Mouse (Mus musculus) liver, embryonic 16.5 days (tissue): ENCODE data around the gene Sin3a. TPM values are rescaled to one million over a fixed set of nuclear protein-coding genes. Genes with fewer than 3 reads are reported as not detected.

ENCODE experiments used
- ATAC-seq: fragments of 200-750 bp; cut with Nextera tagmentation; 2 replicates; pipeline ENCODE4 v1.8.0; 2017; ENCODE audit warnings: low read depth, mild to moderate bottlenecking, moderate number of reproducible peaks, moderate library complexity
- H3K27ac ChIP-seq: fragments of 300-500 bp; sonication (generic); 2 replicates; pipeline ENCODE4 v1.5.1; 2014; ENCODE audit warnings: mild to moderate bottlenecking, low read length
- H3K27me3 ChIP-seq: fragments of 300-500 bp; sonication (generic); 2 replicates; pipeline ENCODE4 v1.6.1; 2014; ENCODE audit warnings: low read depth, low read length, mixed read lengths; ENCODE audit not compliant: control insufficient read depth, insufficient read depth
- H3K36me3 ChIP-seq: fragments of 300-500 bp; sonication (generic); 2 replicates; pipeline ENCODE4 v1.6.1; 2014; ENCODE audit warnings: mild to moderate bottlenecking; ENCODE audit not compliant: control insufficient read depth, insufficient read depth
- H3K4me1 ChIP-seq: fragments of 300-500 bp; sonication (generic); 2 replicates; pipeline ENCODE4 v1.6.1; 2014; ENCODE audit warnings: low read depth, low read length, mixed read lengths; ENCODE audit not compliant: control insufficient read depth
- H3K4me2 ChIP-seq: fragments of 300-500 bp; sonication (generic); 2 replicates; pipeline ENCODE4 v1.6.1; 2014; ENCODE audit warnings: low read depth, low read length, mixed read lengths
- H3K4me3 ChIP-seq: fragments of 300-500 bp; sonication (generic); 2 replicates; pipeline ENCODE4 v1.5.1; 2014; ENCODE audit warnings: low read depth, mild to moderate bottlenecking, low read length
- H3K9ac ChIP-seq: fragments of 300-500 bp; sonication (generic); 2 replicates; pipeline ENCODE4 v1.6.1; 2014; ENCODE audit warnings: low read depth, low read length
- H3K9me3 ChIP-seq: fragments of 300-500 bp; sonication (generic); replicated peaks from 2 replicates; pipeline ENCODE4 v1.6.1; 2016; ENCODE audit warnings: low read length; ENCODE audit not compliant: control insufficient read depth
- WGBS: fragments of 180-500 bp; shearing (Covaris S2); extraction: QIAGEN DNeasy Blood & Tissue Kit; methylation state at CpG from one replicate; pipeline ENCODE4 v1.1.7; 2014; ENCODE audit not compliant: insufficient replicate concordance; 5-methylcytosine and 5-hydroxymethylcytosine counted together
- polyA plus RNA-seq: library from polyadenylated mRNA; unstranded; fragments of >200 nt; fragmentation: Nextera tagmentation; extraction: Ambion mirVana; gene quantifications from 2 replicates; pipeline ENCODE4 v1.2.1, GENCODE M21; 2015

The Sin3a gene
- polyA plus RNA-seq, 1 experiment from 2014 or later, result 14.5 TPM

DNA sequence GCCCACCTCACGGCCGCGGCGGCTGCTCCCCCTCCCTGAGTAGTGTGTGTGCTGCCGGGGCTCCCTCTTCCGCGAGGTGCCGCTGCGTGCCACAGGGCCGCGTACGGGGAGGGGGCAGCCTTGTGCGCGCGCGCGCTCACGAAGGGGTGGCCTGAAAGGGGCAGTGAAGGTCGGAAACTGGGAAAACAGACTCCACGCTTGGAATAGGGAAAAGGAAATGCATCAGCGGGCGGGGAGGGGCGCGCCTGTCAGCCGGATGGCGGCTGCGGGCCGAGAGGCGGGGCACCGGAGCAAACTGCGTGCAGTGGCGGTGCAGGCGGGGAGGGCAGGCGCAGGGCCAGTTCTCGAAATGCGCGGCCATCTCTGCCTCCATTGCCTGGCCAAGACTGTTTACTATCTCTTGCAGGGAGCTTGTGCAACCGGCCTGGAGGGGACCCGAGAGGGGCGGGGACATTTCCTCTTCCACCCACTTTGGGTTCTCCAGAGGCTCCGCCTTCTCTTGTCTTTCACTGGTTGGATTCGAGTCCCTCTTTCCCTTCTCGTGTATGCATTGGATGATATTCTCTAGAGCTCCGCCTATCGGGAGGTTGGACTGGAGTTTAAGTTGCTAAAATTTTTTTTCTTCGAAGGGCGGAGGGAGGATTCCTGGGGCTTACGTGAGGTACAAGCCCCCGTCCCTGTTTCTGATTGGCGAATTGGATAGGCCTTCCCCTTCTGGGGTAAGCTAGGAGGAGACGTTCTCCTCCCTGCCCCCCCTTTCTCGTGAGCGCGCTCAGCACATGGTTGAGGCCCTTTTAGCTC lies 1.3 kb downstream of the Sin3a start:
- peak overlapping the region; percentile 84 for H3K9ac ChIP-seq
- under 1% methylated on average over 53 of the region's 54 CpGs for WGBS
- H3K4me2 ChIP-seq, result peak overlapping the region; percentile 95
- peak; percentile 59 for ATAC-seq
- H3K27ac ChIP-seq, result peak overlapping the region; percentile 99
- H3K4me3 ChIP-seq, result peak overlapping the region; percentile 64
- H3K27me3 ChIP-seq, result no peaks in the 10 kb centered on the region
- no peaks in the 10 kb centered on the region for H3K9me3 ChIP-seq
- no peaks in the 10 kb centered on the region for H3K36me3 ChIP-seq
- peaks cover 52% of the 10 kb centered on the region for H3K4me1 ChIP-seq

DNA sequence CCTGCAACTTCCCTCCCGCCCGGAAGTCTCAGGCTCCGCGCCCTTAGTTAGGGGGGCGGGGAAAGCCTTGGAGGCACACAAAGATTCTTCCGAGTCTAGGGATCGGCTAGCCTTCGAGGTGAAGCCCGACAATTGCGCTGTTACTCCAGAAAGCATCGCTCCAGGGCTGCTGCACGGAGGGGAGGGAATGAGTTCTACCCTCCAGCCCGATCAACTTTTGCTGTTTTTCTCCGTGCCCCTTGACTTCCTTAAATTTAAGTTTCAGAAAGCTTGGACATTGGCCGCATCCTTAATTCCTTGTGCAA lies 1.9 kb downstream of the Sin3a start:
- Histone ChIP-seq H3K9ac (peak overlapping the region; percentile 70), H3K4me1 (peaks cover 51% of the 10 kb centered on the region), H3K9me3 (no peaks in the 10 kb centered on the region), H3K27me3 (no peaks in the 10 kb centered on the region), H3K4me2 (peak overlapping the region; percentile 95), H3K36me3 (no peaks in the 10 kb centered on the region), H3K4me3 (peak overlapping the region; percentile 64), H3K27ac (peak overlapping the region; percentile 99)
- under 1% methylated on average over 15 of the region's 15 CpGs for WGBS
- ATAC-seq, result no peak

- no peaks in the 10 kb centered on the region for H3K9me3 ChIP-seq
- peak overlapping the region; percentile 99 for H3K27ac ChIP-seq
- peak overlapping the region; percentile 70 for H3K9ac ChIP-seq
- no peaks in the 10 kb centered on the region for H3K27me3 ChIP-seq
- 3% methylated on average over 21 of the region's 21 CpGs for WGBS
- H3K36me3 ChIP-seq, result no peaks in the 10 kb centered on the region
- H3K4me1 ChIP-seq, result peaks cover 50% of the 10 kb centered on the region
- H3K4me3 ChIP-seq, result peak overlapping the region; percentile 64
- H3K4me2 ChIP-seq, result peak overlapping the region; percentile 95
- no peak for ATAC-seq
Observed at GRCm38 (mm10) chr9:57074171-57074821, 2.5 kb downstream of the Sin3a start.

- Histone ChIP-seq H3K9me3 (no peaks in the 10 kb centered on the region), H3K36me3 (no peaks in the 10 kb centered on the region), H3K4me3 (peak overlapping the region; percentile 64), H3K27ac (peak overlapping the region; percentile 99), H3K9ac (peak overlapping the region; percentile 70), H3K4me2 (peak overlapping the region; percentile 95), H3K4me1 (peaks cover 43% of the 10 kb centered on the region), H3K27me3 (no peaks in the 10 kb centered on the region)
- ATAC-seq, result no peak
- WGBS, result 8% methylated on average over 17 of the region's 17 CpGs
Observed at GRCm38 (mm10) chr9:57074822-57075603, 3.2 kb downstream of the Sin3a start.

DNA sequence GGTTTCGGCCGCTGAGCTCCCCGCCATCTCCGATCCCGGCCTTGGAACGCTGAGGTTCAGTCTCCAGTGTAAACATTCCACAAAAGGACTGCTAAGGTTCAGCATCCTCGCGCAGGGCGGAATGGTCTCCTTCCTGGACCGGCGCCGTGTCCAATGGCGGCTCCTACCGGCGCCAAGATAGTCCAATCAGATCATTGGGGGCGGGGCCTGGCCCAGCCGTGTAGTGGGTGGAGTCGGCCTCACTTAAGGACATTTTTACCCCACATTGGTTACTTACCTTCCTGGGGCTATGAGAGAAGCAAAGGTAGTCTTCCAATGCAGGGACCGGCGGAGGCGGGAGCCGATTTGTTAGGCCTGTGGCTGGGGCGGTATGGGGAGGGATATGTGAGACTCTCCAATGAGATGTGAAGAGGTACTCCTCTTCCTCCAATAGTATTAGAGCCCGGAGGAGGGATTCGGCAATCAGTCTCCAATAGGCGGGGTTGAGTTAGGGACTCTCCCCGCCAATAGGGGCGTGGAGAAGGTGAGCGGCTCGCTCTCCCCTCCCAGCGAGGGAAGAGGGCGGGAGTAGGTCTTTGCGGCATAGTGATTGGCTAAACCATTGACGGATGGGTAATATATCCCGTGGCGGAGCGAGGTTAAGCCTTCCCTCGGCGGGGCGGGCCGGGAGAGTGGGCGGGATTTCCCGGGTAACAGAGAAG lies 4.0 kb downstream of the Sin3a start:
- Histone ChIP-seq H3K9ac (peak overlapping the region; percentile 89), H3K4me3 (peak overlapping the region; percentile 92), H3K9me3 (no peaks in the 10 kb centered on the region), H3K4me1 (peaks cover 35% of the 10 kb centered on the region), H3K4me2 (peak overlapping the region; percentile 97), H3K27me3 (no peaks in the 10 kb centered on the region), H3K27ac (peak overlapping the region; percentile 99), H3K36me3 (no peaks in the 10 kb centered on the region)
- ATAC-seq, result peak; percentile 77
- WGBS, result under 1% methylated on average over 43 of the region's 43 CpGs

- Histone ChIP-seq H3K27me3 (no peaks in the 10 kb centered on the region), H3K27ac (peak overlapping the region; percentile 98), H3K36me3 (no peaks in the 10 kb centered on the region), H3K9ac (peak overlapping the region; percentile 89), H3K9me3 (no peaks in the 10 kb centered on the region), H3K4me2 (peak overlapping the region; percentile 97), H3K4me1 (peaks cover 27% of the 10 kb centered on the region), H3K4me3 (peak overlapping the region; percentile 92)
- 2% methylated on average over 61 of the region's 72 CpGs for WGBS
- ATAC-seq, result peak; percentile 43
Observed at GRCm38 (mm10) chr9:57076701-57077660, 5.1 kb downstream of the Sin3a start.

DNA sequence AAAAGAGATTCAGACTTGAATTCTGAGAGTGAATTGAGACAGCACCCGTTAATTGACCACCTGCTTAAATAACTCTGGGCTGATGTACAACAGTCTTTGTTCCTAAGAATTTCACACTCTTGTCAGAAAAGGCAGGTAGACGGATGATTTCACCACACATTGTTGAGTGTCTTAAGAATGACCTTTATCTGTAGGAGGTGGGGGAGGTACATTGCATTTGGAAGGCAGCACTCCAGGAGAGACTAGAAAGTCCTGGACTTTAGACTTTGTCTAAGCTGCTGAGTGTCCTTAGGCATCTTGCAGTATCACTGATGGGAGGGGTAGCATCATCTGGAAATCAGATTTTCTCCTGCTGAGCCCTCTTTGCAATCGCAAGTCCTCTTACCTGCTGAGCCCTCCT lies 10.4 kb downstream of the Sin3a start:
- no peak for ATAC-seq
- 77% methylated on average over 3 of the region's 3 CpGs for WGBS
- Histone ChIP-seq H3K9me3 (no peaks in the 10 kb centered on the region), H3K4me2 (no peak overlapping the region), H3K27me3 (no peaks in the 10 kb centered on the region), H3K27ac (no peak overlapping the region), H3K9ac (no peak overlapping the region), H3K4me3 (no peak overlapping the region), H3K36me3 (peaks cover 5% of the 10 kb centered on the region; the same call in 1 of the 2 replicates), H3K4me1 (peaks cover 10% of the 10 kb centered on the region)

- Histone ChIP-seq H3K9ac (no peak overlapping the region), H3K4me3 (no peak overlapping the region), H3K36me3 (peaks cover 49% of the 10 kb centered on the region), H3K4me1 (no peaks in the 10 kb centered on the region), H3K27me3 (no peaks in the 10 kb centered on the region), H3K4me2 (no peak overlapping the region), H3K9me3 (no peaks in the 10 kb centered on the region), H3K27ac (no peak overlapping the region)
- ATAC-seq, result no peak
- WGBS, result 92% methylated on average over 13 of the region's 13 CpGs
Observed at GRCm38 (mm10) chr9:57117261-57117755, 45.5 kb downstream of the Sin3a start.
